Mouse (Mus musculus) hindbrain, embryonic 14.5 days (tissue): ENCODE measurements around the gene Phactr2. TPM values are rescaled to one million over a fixed set of nuclear protein-coding genes. Genes with fewer than 3 reads are reported as not detected.
"Not testable (repeated sequence)": the region's sequence is repeated elsewhere in the genome, so short reads cannot be mapped to it uniquely, and the experiment has no call there.

Experiments used
- ATAC-seq: fragments of 200-750 bp; cut with Nextera tagmentation; 2 replicates; pipeline ENCODE4 v1.8.0; 2017; ENCODE audit warnings: moderate number of reproducible peaks, mild to moderate bottlenecking, moderate TSS enrichment, moderate library complexity; ENCODE audit not compliant: low FRiP score
- DNase-seq: peaks from one replicate; pipeline ENCODE4 v3.0.0-alpha.2; 2015; ENCODE audit warnings: low spot score
- H3K27ac ChIP-seq: fragments of 300-500 bp; sonication (generic); 2 replicates; pipeline ENCODE4 v1.5.1; 2014; ENCODE audit warnings: mild to moderate bottlenecking, moderate library complexity
- H3K27me3 ChIP-seq: fragments of 300-500 bp; sonication (generic); 2 replicates; pipeline ENCODE4 v1.6.1; 2014; ENCODE audit warnings: mild to moderate bottlenecking, low read length, mixed read lengths; ENCODE audit not compliant: control insufficient read depth, insufficient read depth
- H3K36me3 ChIP-seq: fragments of 300-500 bp; sonication (generic); replicated peaks from 2 replicates; pipeline ENCODE4 v1.6.1; 2014; ENCODE audit not compliant: control insufficient read depth, insufficient read depth
- H3K4me1 ChIP-seq: fragments of 300-500 bp; sonication (generic); replicated peaks from 2 replicates; pipeline ENCODE4 v1.6.1; 2014; ENCODE audit warnings: antibody characterized with exemption, low read length, mixed read lengths; ENCODE audit not compliant: control insufficient read depth, insufficient read depth
- H3K4me2 ChIP-seq: fragments of 300-500 bp; sonication (generic); replicated peaks from 2 replicates; pipeline ENCODE4 v1.6.1; 2014; ENCODE audit warnings: mild to moderate bottlenecking, moderate library complexity
- H3K4me3 ChIP-seq: fragments of 300-500 bp; sonication (generic); replicated peaks from 2 replicates; pipeline ENCODE4 v1.5.1; 2014; ENCODE audit warnings: mild to moderate bottlenecking, low read length
- H3K9ac ChIP-seq: fragments of 300-500 bp; sonication (generic); 2 replicates; pipeline ENCODE4 v1.6.1; 2014
- H3K9me3 ChIP-seq: fragments of 300-500 bp; sonication (generic); 2 replicates; pipeline ENCODE4 v1.6.1; 2016; ENCODE audit warnings: low read length; ENCODE audit not compliant: control insufficient read depth
- WGBS: fragments of 180-500 bp; shearing (Covaris S2); extraction: QIAGEN DNeasy Blood & Tissue Kit; methylation state at CpG from one replicate; pipeline ENCODE4 v1.1.7; 2014; 5-methylcytosine and 5-hydroxymethylcytosine counted together
- polyA plus RNA-seq: library from polyadenylated mRNA; unstranded; fragments of >200 nt; fragmentation: Nextera tagmentation; extraction: Ambion mirVana; gene quantifications from 2 replicates; pipeline ENCODE4 v1.2.1, GENCODE M21; 2014

Phactr2 gene
- polyA plus RNA-seq, 1 experiment from 2014 or later: 9.7 TPM

- H3K4me3 ChIP-seq, H3K27ac ChIP-seq, H3K27me3 ChIP-seq, H3K4me2 ChIP-seq, H3K9ac ChIP-seq, DNase-seq, ATAC-seq, H3K4me1 ChIP-seq, H3K36me3 ChIP-seq, H3K9me3 ChIP-seq: not testable (repeated sequence)
- WGBS: 90% methylated on average over 3 of the region's 3 CpGs
These were observed 9.9 kb downstream of the Phactr2 start for GRCm38 (mm10) chr10:13464295-13464694.

- no peaks in the 10 kb centered on the region for H3K4me1 ChIP-seq
- no peak overlapping the region for H3K27ac ChIP-seq
- no peaks in the 10 kb centered on the region for H3K36me3 ChIP-seq
- ATAC-seq (no peak), DNase-seq (no peak)
- 90% methylated on average over 13 of the region's 13 CpGs for WGBS
- no peak overlapping the region for H3K4me3 ChIP-seq
- no peaks in the 10 kb centered on the region for H3K27me3 ChIP-seq
- no peak overlapping the region for H3K9ac ChIP-seq
- H3K4me2 ChIP-seq: no peak overlapping the region
- H3K9me3 ChIP-seq: no peaks in the 10 kb centered on the region
These were observed 20.8 kb downstream of the Phactr2 start for GRCm38 (mm10) chr10:13453200-13453990.

- Histone ChIP-seq H3K4me2 (no peak overlapping the region), H3K4me1 (no peaks in the 10 kb centered on the region), H3K27ac (no peak overlapping the region), H3K9me3 (no peaks in the 10 kb centered on the region), H3K9ac (no peak overlapping the region), H3K27me3 (no peaks in the 10 kb centered on the region), H3K4me3 (no peak overlapping the region), H3K36me3 (no peaks in the 10 kb centered on the region)
- WGBS: 77% methylated on average over 6 of the region's 6 CpGs
- DNase-seq: no peak
- ATAC-seq: no peak
These were observed 22.6 kb downstream of the Phactr2 start for GRCm38 (mm10) chr10:13451640-13452039.

GRCm38 (mm10) chr10:13448283-13449045 lies 25.7 kb downstream of the Phactr2 start:
- H3K9ac ChIP-seq: no peak overlapping the region
- WGBS: 77% methylated on average over 7 of the region's 7 CpGs
- no peaks in the 10 kb centered on the region for H3K4me1 ChIP-seq
- no peak for DNase-seq
- no peak overlapping the region for H3K4me2 ChIP-seq
- no peak for ATAC-seq
- no peak overlapping the region for H3K27ac ChIP-seq
- H3K4me3 ChIP-seq: no peak overlapping the region
- no peaks in the 10 kb centered on the region for H3K36me3 ChIP-seq
- H3K9me3 ChIP-seq: no peaks in the 10 kb centered on the region
- H3K27me3 ChIP-seq: no peaks in the 10 kb centered on the region

- ATAC-seq: peak; percentile 44; the same call in 1 of the 2 replicates
- Histone ChIP-seq H3K36me3 (no peaks in the 10 kb centered on the region), H3K27ac (no peak overlapping the region), H3K9ac (no peak overlapping the region), H3K4me1 (no peaks in the 10 kb centered on the region), H3K4me3 (no peak overlapping the region), H3K4me2 (no peak overlapping the region), H3K9me3 (no peaks in the 10 kb centered on the region), H3K27me3 (no peaks in the 10 kb centered on the region)
- 68% methylated on average over 3 of the region's 3 CpGs for WGBS
- DNase-seq: peak; percentile 68
These were observed 27.4 kb downstream of the Phactr2 start for GRCm38 (mm10) chr10:13446791-13447249.

- DNase-seq (no peak), ATAC-seq (no peak)
- H3K27ac ChIP-seq: no peak overlapping the region
- no peaks in the 10 kb centered on the region for H3K36me3 ChIP-seq
- H3K9me3 ChIP-seq: no peaks in the 10 kb centered on the region
- no peaks in the 10 kb centered on the region for H3K4me1 ChIP-seq
- 92% methylated on average over 5 of the region's 5 CpGs for WGBS
- H3K9ac ChIP-seq: no peak overlapping the region
- no peaks in the 10 kb centered on the region for H3K27me3 ChIP-seq
- H3K4me2 ChIP-seq: no peak overlapping the region
- H3K4me3 ChIP-seq: no peak overlapping the region
These were observed 30.0 kb downstream of the Phactr2 start for GRCm38 (mm10) chr10:13444257-13444656.

GRCm38 (mm10) chr10:13443647-13444046 lies 30.6 kb downstream of the Phactr2 start:
- H3K4me1 ChIP-seq: no peaks in the 10 kb centered on the region
- no peaks in the 10 kb centered on the region for H3K9me3 ChIP-seq
- no peak for DNase-seq
- H3K27ac ChIP-seq: no peak overlapping the region
- ATAC-seq: no peak
- no peaks in the 10 kb centered on the region for H3K27me3 ChIP-seq
- 82% methylated on average over 6 of the region's 6 CpGs for WGBS
- no peak overlapping the region for H3K4me2 ChIP-seq
- no peaks in the 10 kb centered on the region for H3K36me3 ChIP-seq
- H3K4me3 ChIP-seq: no peak overlapping the region
- no peak overlapping the region for H3K9ac ChIP-seq

- Histone ChIP-seq H3K27ac (no peak overlapping the region), H3K4me3 (no peak overlapping the region), H3K27me3 (no peaks in the 10 kb centered on the region), H3K9me3 (no peaks in the 10 kb centered on the region), H3K9ac (no peak overlapping the region), H3K4me2 (no peak overlapping the region), H3K4me1 (no peaks in the 10 kb centered on the region), H3K36me3 (no peaks in the 10 kb centered on the region)
- WGBS: 87% methylated on average over 4 of the region's 4 CpGs
- ATAC-seq: no peak
- no peak for DNase-seq
These were observed 33.9 kb downstream of the Phactr2 start for GRCm38 (mm10) chr10:13440292-13440691.

- Histone ChIP-seq H3K4me3 (no peak overlapping the region), H3K36me3 (no peaks in the 10 kb centered on the region), H3K4me2 (no peak overlapping the region), H3K9me3 (no peaks in the 10 kb centered on the region), H3K9ac (no peak overlapping the region), H3K4me1 (no peaks in the 10 kb centered on the region), H3K27me3 (no peaks in the 10 kb centered on the region), H3K27ac (no peak overlapping the region)
- WGBS: 61% methylated on average over 10 of the region's 10 CpGs
- DNase-seq: no peak
- no peak for ATAC-seq
These were observed 35.9 kb downstream of the Phactr2 start for GRCm38 (mm10) chr10:13438118-13438821.
